Mouse (Mus musculus): ENCODE measurements around the gene Dpp7. TPM values are rescaled to one million over a fixed set of nuclear protein-coding genes. Genes with fewer than 3 reads are reported as not detected.
A peak's percentile ranks its signal among the peaks of the same experiment; 100 is the strongest.

The Dpp7 gene
- polyA plus RNA-seq, 1 experiment from 2014 or later = 15.9 TPM

DNA sequence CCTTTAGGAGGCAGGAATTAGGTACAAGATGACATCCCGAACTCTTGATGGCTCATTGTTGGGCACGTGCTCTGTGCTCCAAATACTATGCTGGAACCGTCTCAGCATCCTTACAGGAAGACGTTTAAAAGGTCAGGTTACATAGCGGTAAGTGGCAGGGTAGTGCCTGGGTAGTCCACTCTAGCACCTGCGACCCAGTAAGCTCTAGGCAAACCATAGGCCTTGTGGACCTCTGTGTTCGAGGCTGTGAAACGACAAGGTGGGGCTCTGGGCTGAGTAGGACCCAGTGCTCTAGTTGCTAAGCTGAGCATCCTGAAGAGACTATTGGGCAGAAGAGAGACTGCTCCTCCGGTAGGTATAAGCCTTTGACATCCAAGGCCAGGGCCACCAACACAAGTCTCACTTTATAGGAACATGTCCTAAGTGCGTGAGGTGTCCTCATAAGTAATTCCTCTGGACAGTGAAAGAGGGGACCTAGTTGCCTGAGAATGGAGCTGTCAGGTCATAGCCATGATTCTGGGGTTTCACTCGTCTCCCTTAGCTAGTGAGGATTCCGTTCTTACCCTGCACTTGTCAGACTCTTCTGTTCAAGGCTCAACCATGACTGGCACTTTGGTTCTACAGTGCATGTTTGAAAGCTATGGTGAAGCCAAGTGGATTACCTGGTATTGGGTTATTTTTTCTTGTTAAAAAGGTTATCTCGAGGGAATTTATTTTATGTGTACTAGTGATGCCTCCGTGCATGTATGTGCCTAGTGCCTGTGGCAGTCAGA, 50.4 kb downstream of the Dpp7 start:
- Histone ChIP-seq H3K4me2 (peak overlapping the region; percentile 78), H3K9ac (ENCODE audit: low read length) (peak overlapping the region; percentile 56), H3K36me3 (ENCODE audit: control insufficient read depth, insufficient read depth, low read length) (no peaks in the 10 kb centered on the region), H3K4me1 (ENCODE audit: control insufficient read depth, insufficient read depth, low read length) (no peaks in the 10 kb centered on the region), H3K27ac (ENCODE audit: low read depth, low read length) (no peak overlapping the region), H3K4me3 (ENCODE audit: low read depth, low read length) (peak overlapping the region; percentile 42; the same call in 1 of the 2 replicates), H3K9me3 (ENCODE audit: control insufficient read depth, low read length) (no peaks in the 10 kb centered on the region), H3K27me3 (ENCODE audit: control insufficient read depth, insufficient read depth, low read length) (peaks cover 16% of the 10 kb centered on the region)
- peak; percentile 81 for DNase-seq (ENCODE audit: low spot score, missing footprints)
- WGBS = 51% methylated on average over 14 of the region's 14 CpGs
- peak; percentile 35; the same call in 1 of the 2 replicates for ATAC-seq (ENCODE audit: low FRiP score)

GRCm38 (mm10) chr2:25304657-25305541, 51.3 kb downstream of the Dpp7 start:
- peaks cover 8% of the 10 kb centered on the region for H3K27me3 ChIP-seq (ENCODE audit: control insufficient read depth, insufficient read depth, low read length)
- H3K9ac ChIP-seq (ENCODE audit: low read length) = peak overlapping the region; percentile 56
- WGBS = 2% methylated on average over 37 of the region's 45 CpGs
- H3K4me3 ChIP-seq (ENCODE audit: low read depth, low read length) = peak overlapping the region; percentile 42
- H3K9me3 ChIP-seq (ENCODE audit: control insufficient read depth, low read length) = no peaks in the 10 kb centered on the region
- no peak overlapping the region for H3K27ac ChIP-seq (ENCODE audit: low read depth, low read length)
- no peaks in the 10 kb centered on the region for H3K36me3 ChIP-seq (ENCODE audit: control insufficient read depth, insufficient read depth, low read length)
- H3K4me1 ChIP-seq (ENCODE audit: control insufficient read depth, insufficient read depth, low read length) = no peaks in the 10 kb centered on the region
- peak overlapping the region; percentile 78 for H3K4me2 ChIP-seq
- ATAC-seq (ENCODE audit: low FRiP score) (peak; percentile 91), DNase-seq (ENCODE audit: low spot score, missing footprints) (peak; percentile 93)

- ATAC-seq (ENCODE audit: low FRiP score) = no peak
- H3K9me3 ChIP-seq (ENCODE audit: control insufficient read depth, low read length) = no peaks in the 10 kb centered on the region
- 72% methylated on average over 7 of the region's 7 CpGs for WGBS
- no peak overlapping the region for H3K27ac ChIP-seq (ENCODE audit: low read depth, low read length)
- no peak overlapping the region for H3K9ac ChIP-seq (ENCODE audit: low read length)
- H3K4me1 ChIP-seq (ENCODE audit: control insufficient read depth, insufficient read depth, low read length) = no peaks in the 10 kb centered on the region
- peak; percentile 87 for DNase-seq (ENCODE audit: low spot score, missing footprints)
- no peaks in the 10 kb centered on the region for H3K36me3 ChIP-seq (ENCODE audit: control insufficient read depth, insufficient read depth, low read length)
- peak overlapping the region; percentile 42; the same call in 1 of the 2 replicates for H3K4me3 ChIP-seq (ENCODE audit: low read depth, low read length)
- H3K27me3 ChIP-seq (ENCODE audit: control insufficient read depth, insufficient read depth, low read length) = peaks cover 8% of the 10 kb centered on the region
- H3K4me2 ChIP-seq = peak overlapping the region; percentile 78
Measured at GRCm38 (mm10) chr2:25303931-25304656, 52.1 kb downstream of the Dpp7 start.

GRCm38 (mm10) chr2:25303452-25303851, 52.7 kb downstream of the Dpp7 start:
- whole genome bisulfite sequencing = 68% methylated on average over 3 of the region's 3 CpGs
- H3K27ac ChIP-seq (ENCODE audit: low read depth, low read length) = no peak overlapping the region
- no peaks in the 10 kb centered on the region for H3K4me1 ChIP-seq (ENCODE audit: control insufficient read depth, insufficient read depth, low read length)
- no peaks in the 10 kb centered on the region for H3K36me3 ChIP-seq (ENCODE audit: control insufficient read depth, insufficient read depth, low read length)
- DNase-seq (ENCODE audit: low spot score, missing footprints) (peak; percentile 56), ATAC-seq (ENCODE audit: low FRiP score) (no peak)
- H3K9ac ChIP-seq (ENCODE audit: low read length) = no peak overlapping the region
- H3K4me2 ChIP-seq = no peak overlapping the region
- H3K4me3 ChIP-seq (ENCODE audit: low read depth, low read length) = no peak overlapping the region
- H3K9me3 ChIP-seq (ENCODE audit: control insufficient read depth, low read length) = no peaks in the 10 kb centered on the region
- peaks cover 8% of the 10 kb centered on the region for H3K27me3 ChIP-seq (ENCODE audit: control insufficient read depth, insufficient read depth, low read length)

Other genes with a start within 250 kb of the Dpp7 start
- gene Nrarp, start 175.6 kb downstream of the Dpp7 start, polyA plus RNA-seq (2014; fragmentation: Nextera tagmentation; extraction: Ambion mirVana) = 60.3 and 63.9 TPM in 2 replicates
- gene Tor4a, start 159.5 kb downstream of the Dpp7 start, polyA plus RNA-seq (2014; fragmentation: Nextera tagmentation; extraction: Ambion mirVana) = 1.4 and 1.5 TPM in 2 replicates
- gene Nelfb, start 144.9 kb downstream of the Dpp7 start, polyA plus RNA-seq (2014; fragmentation: Nextera tagmentation; extraction: Ambion mirVana) = 96.4 and 102 TPM in 2 replicates
- not detected in 2 replicates for gene Stpg3, start 141.7 kb downstream of the Dpp7 start, polyA plus RNA-seq (2014; fragmentation: Nextera tagmentation; extraction: Ambion mirVana)
- gene Fam166a, start 137.6 kb downstream of the Dpp7 start, polyA plus RNA-seq (2014; fragmentation: Nextera tagmentation; extraction: Ambion mirVana) = 0.94 TPM in 1 of 2 replicates, not detected in the other
- gene Tubb4b, start 131.7 kb downstream of the Dpp7 start, polyA plus RNA-seq (2014; fragmentation: Nextera tagmentation; extraction: Ambion mirVana) = 535 and 571 TPM in 2 replicates
- gene Slc34a3, start 122.0 kb downstream of the Dpp7 start, polyA plus RNA-seq (2014; fragmentation: Nextera tagmentation; extraction: Ambion mirVana) = not detected in 2 replicates
- not detected in 2 replicates for gene Rnf224, start 119.6 kb downstream of the Dpp7 start, polyA plus RNA-seq (2014; fragmentation: Nextera tagmentation; extraction: Ambion mirVana)
- 24.4 and 26.9 TPM in 2 replicates for gene Rnf208, start 114.1 kb downstream of the Dpp7 start, polyA plus RNA-seq (2014; fragmentation: Nextera tagmentation; extraction: Ambion mirVana)
- 0.32 TPM in 1 of 2 replicates, not detected in the other for gene Cysrt1, start 113.9 kb downstream of the Dpp7 start, polyA plus RNA-seq (2014; fragmentation: Nextera tagmentation; extraction: Ambion mirVana)
- gene AL732309.1, start 109.5 kb downstream of the Dpp7 start, polyA plus RNA-seq (2014; fragmentation: Nextera tagmentation; extraction: Ambion mirVana) = 3.3 and 4.1 TPM in 2 replicates
- 14.7 and 16.0 TPM in 2 replicates for gene Tmem203, start 100.9 kb downstream of the Dpp7 start, polyA plus RNA-seq (2014; fragmentation: Nextera tagmentation; extraction: Ambion mirVana)
- 2.4 and 4.5 TPM in 2 replicates for gene Tprn, start 93.7 kb downstream of the Dpp7 start, polyA plus RNA-seq (2014; fragmentation: Nextera tagmentation; extraction: Ambion mirVana)
- 240 and 247 TPM in 2 replicates for gene Ssna1, start 83.9 kb downstream of the Dpp7 start, polyA plus RNA-seq (2014; fragmentation: Nextera tagmentation; extraction: Ambion mirVana)
- 105 and 117 TPM in 2 replicates for gene Anapc2, start 83.9 kb downstream of the Dpp7 start, polyA plus RNA-seq (2014; fragmentation: Nextera tagmentation; extraction: Ambion mirVana)
- not detected in 2 replicates for gene Tmem210, start 68.2 kb downstream of the Dpp7 start, polyA plus RNA-seq (2014; fragmentation: Nextera tagmentation; extraction: Ambion mirVana)
- gene Lrrc26, start 66.4 kb downstream of the Dpp7 start, polyA plus RNA-seq (2014; fragmentation: Nextera tagmentation; extraction: Ambion mirVana) = not detected in 2 replicates
- 2.4 and 2.6 TPM in 2 replicates for gene Grin1, start 37.2 kb downstream of the Dpp7 start, polyA plus RNA-seq (2014; fragmentation: Nextera tagmentation; extraction: Ambion mirVana)
- 87.2 and 88.1 TPM in 2 replicates for gene Man1b1, start 24.0 kb downstream of the Dpp7 start, polyA plus RNA-seq (2014; fragmentation: Nextera tagmentation; extraction: Ambion mirVana)
- gene Uap1l1, start 9.3 kb upstream of the Dpp7 start, polyA plus RNA-seq (2014; fragmentation: Nextera tagmentation; extraction: Ambion mirVana) = 3.4 and 6.7 TPM in 2 replicates
- gene Sapcd2, start 16.0 kb upstream of the Dpp7 start, polyA plus RNA-seq (2014; fragmentation: Nextera tagmentation; extraction: Ambion mirVana) = 47.9 and 53.3 TPM in 2 replicates
- gene Entpd2, start 39.5 kb upstream of the Dpp7 start, polyA plus RNA-seq (2014; fragmentation: Nextera tagmentation; extraction: Ambion mirVana) = 0.12 and 0.23 TPM in 2 replicates
- gene Npdc1, start 43.0 kb upstream of the Dpp7 start, polyA plus RNA-seq (2014; fragmentation: Nextera tagmentation; extraction: Ambion mirVana) = 101 and 106 TPM in 2 replicates
- not detected in 2 replicates for gene Fut7, start 66.9 kb upstream of the Dpp7 start, polyA plus RNA-seq (2014; fragmentation: Nextera tagmentation; extraction: Ambion mirVana)
- gene Abca2, start 72.3 kb upstream of the Dpp7 start, polyA plus RNA-seq (2014; fragmentation: Nextera tagmentation; extraction: Ambion mirVana) = 5.2 and 5.4 TPM in 2 replicates
- gene Clic3, start 100.5 kb upstream of the Dpp7 start, polyA plus RNA-seq (2014; fragmentation: Nextera tagmentation; extraction: Ambion mirVana) = 0.18 and 0.25 TPM in 2 replicates
- gene Paxx, start 104.7 kb upstream of the Dpp7 start, polyA plus RNA-seq (2014; fragmentation: Nextera tagmentation; extraction: Ambion mirVana) = 21.9 and 23.2 TPM in 2 replicates
- 0.26 TPM in 1 of 2 replicates, not detected in the other for gene Ptgds, start 113.7 kb upstream of the Dpp7 start, polyA plus RNA-seq (2014; fragmentation: Nextera tagmentation; extraction: Ambion mirVana)
- not detected in 2 replicates for gene Lcn12, start 137.6 kb upstream of the Dpp7 start, polyA plus RNA-seq (2014; fragmentation: Nextera tagmentation; extraction: Ambion mirVana)
- gene Fbxw5, start 144.4 kb upstream of the Dpp7 start, polyA plus RNA-seq (2014; fragmentation: Nextera tagmentation; extraction: Ambion mirVana) = 65.9 and 66.4 TPM in 2 replicates
- gene C8g, start 145.4 kb upstream of the Dpp7 start, polyA plus RNA-seq (2014; fragmentation: Nextera tagmentation; extraction: Ambion mirVana) = 3.6 TPM in 2 replicates
- gene Traf2, start 190.6 kb upstream of the Dpp7 start, polyA plus RNA-seq (2014; fragmentation: Nextera tagmentation; extraction: Ambion mirVana) = 29.0 and 31.6 TPM in 2 replicates
- 385 TPM in 2 replicates for gene Edf1, start 201.5 kb upstream of the Dpp7 start, polyA plus RNA-seq (2014; fragmentation: Nextera tagmentation; extraction: Ambion mirVana)
- gene Mamdc4, start 218.5 kb upstream of the Dpp7 start, polyA plus RNA-seq (2014; fragmentation: Nextera tagmentation; extraction: Ambion mirVana) = 1.4 and 2.2 TPM in 2 replicates
- 158 and 159 TPM in 2 replicates for gene Phpt1, start 218.9 kb upstream of the Dpp7 start, polyA plus RNA-seq (2014; fragmentation: Nextera tagmentation; extraction: Ambion mirVana)
- 0.07 and 0.10 TPM in 2 replicates for gene Ajm1, start 225.4 kb upstream of the Dpp7 start, polyA plus RNA-seq (2014; fragmentation: Nextera tagmentation; extraction: Ambion mirVana)

Measured in midbrain, embryonic 11.5 days (tissue).